Mouse (Mus musculus): ENCODE measurements around the gene Gtf2h1. TPM values are rescaled to one million over a fixed set of nuclear protein-coding genes. Genes with fewer than 3 reads are reported as not detected.

Gtf2h1 gene
- 28.5 and 29.7 TPM in 2 replicates for polyA plus RNA-seq (2015; fragmentation: Nextera tagmentation; extraction: Ambion mirVana)

DNA sequence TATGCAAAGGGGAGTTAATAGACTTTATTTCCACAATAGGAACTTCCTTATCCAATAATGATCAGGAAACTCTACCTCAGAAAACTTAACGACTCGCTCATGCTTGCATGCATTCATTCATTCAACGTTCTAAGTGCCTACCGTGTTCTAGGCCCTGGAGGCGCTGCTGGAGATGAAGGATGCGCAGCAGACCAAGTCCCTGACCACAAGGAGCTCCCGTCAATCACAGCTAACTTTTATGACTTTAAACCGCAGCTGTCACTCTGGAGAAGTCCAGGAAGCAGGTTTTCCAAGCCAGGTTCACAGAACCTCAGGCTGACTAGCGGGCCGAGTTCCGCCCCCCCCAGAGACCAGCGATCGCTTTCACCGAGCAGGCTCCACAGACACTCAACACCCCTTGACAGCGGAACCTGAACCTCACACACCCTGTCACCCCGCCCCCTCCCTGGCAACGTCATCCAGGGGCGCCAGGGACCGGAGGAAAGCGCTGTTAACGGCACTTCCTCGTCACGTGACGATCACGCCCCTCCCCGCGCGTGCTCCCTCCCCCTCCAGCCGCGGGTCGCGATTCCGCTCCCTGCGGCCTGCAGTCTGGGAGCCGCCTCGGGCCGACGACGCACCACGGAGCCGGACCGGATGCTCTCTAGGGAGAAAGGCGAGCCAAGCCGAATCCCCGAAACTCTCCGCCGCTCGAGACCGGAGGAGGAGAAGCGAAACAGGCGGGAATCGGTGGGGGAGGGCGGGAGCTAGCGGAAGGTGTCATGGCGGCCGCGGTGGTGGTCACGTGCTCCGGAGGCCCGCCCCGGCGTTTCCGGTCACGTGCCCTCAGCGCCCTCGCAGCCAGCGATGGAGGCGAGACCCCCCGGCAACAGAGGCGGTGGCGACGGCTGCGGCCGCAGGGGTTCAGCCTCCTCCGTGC, at the start of gene Gtf2h1, which contains the start of gene Hps5:
Gene Gtf2h1 (plus strand): TSS at position 817 of the 919 bp plus-strand sequence.
Gene Hps5 (minus strand): TSS at position 778 of the 919 bp plus-strand sequence.
- H3K9me3 ChIP-seq: no peaks in the 10 kb centered on the region
- peak; percentile 98 for ATAC-seq (ENCODE audit: extremely low read depth, insufficient number of reproducible peaks, low FRiP score, low TSS enrichment)

GRCm38 (mm10) chr7:46746381-46746780, 49.5 kb upstream of the Gtf2h1 start:
- Histone ChIP-seq H3K4me3 (no peak overlapping the region), H3K9ac (no peak overlapping the region), H3K4me2 (no peak overlapping the region), H3K27ac (replicated peaks) (no peak overlapping the region), H3K27me3 (replicated peaks) (no peaks in the 10 kb centered on the region), H3K36me3 (no peaks in the 10 kb centered on the region), H3K9me3 (no peaks in the 10 kb centered on the region), H3K4me1 (0 out of 2 replicates have a peak, but pooled peaks cover 5% of the 10 kb centered on the region)
- WGBS: 78% methylated on average over 7 of the region's 7 CpGs
- no peak for ATAC-seq (ENCODE audit: extremely low read depth, insufficient number of reproducible peaks, low FRiP score, low TSS enrichment)

More for the DNA sequence above, at the start of gene Gtf2h1, which contains the start of gene Hps5:
- Histone ChIP-seq H3K36me3 (peaks cover 30% of the 10 kb centered on the region), H3K27me3 (replicated peaks) (no peaks in the 10 kb centered on the region), H3K27ac (replicated peaks) (peak within 1 kb of the TSS; percentile 87), H3K4me1 (peaks cover 20% of the 10 kb centered on the region), H3K4me2 (peak within 1 kb of the TSS; percentile 99), H3K9ac (peak within 1 kb of the TSS; percentile 97), H3K4me3 (peak within 1 kb of the TSS; percentile 97)
- whole genome bisulfite sequencing: under 1% methylated on average over 74 of the region's 75 CpGs

DNA sequence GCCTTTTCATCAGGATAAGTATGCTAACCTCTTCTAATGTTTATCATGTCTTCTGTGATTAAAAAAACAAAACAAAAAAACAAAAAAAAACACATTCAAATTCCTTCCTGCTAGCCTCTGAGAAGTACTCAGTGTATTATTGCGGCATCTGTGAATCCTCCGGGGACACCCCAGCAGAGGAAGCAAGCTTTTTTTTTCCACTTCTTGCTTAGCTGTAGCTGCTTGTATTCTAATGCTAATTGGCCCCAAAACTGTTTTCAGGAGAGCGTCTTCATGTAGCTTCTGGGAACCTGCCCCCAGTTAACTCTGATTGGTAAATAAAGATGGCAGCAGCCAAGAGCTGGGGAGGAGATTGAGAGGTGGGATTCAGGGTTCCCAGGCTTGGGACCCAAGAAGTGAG, 47.4 kb upstream of the Gtf2h1 start:
- Histone ChIP-seq H3K4me2 (no peak overlapping the region), H3K4me1 (0 out of 2 replicates have a peak, but pooled peaks cover 5% of the 10 kb centered on the region), H3K27ac (replicated peaks) (no peak overlapping the region), H3K27me3 (replicated peaks) (no peaks in the 10 kb centered on the region), H3K36me3 (no peaks in the 10 kb centered on the region), H3K4me3 (no peak overlapping the region), H3K9me3 (no peaks in the 10 kb centered on the region), H3K9ac (no peak overlapping the region)
- ATAC-seq (ENCODE audit: extremely low read depth, insufficient number of reproducible peaks, low FRiP score, low TSS enrichment): no peak
- 53% methylated on average over 3 of the region's 3 CpGs for WGBS

- Histone ChIP-seq H3K27ac (replicated peaks) (no peak within 1 kb of the TSS), H3K4me3 (no peak within 1 kb of the TSS), H3K4me1 (0 out of 2 replicates have a peak, but pooled peaks cover 5% of the 10 kb centered on the region), H3K9ac (no peak within 1 kb of the TSS), H3K4me2 (no peak within 1 kb of the TSS), H3K27me3 (replicated peaks) (no peaks in the 10 kb centered on the region), H3K9me3 (no peaks in the 10 kb centered on the region), H3K36me3 (no peaks in the 10 kb centered on the region)
- ATAC-seq (ENCODE audit: extremely low read depth, insufficient number of reproducible peaks, low FRiP score, low TSS enrichment): no peak
- 59% methylated on average over 3 of the region's 3 CpGs for WGBS
Measured at GRCm38 (mm10) chr7:46751490-46751889, 44.4 kb upstream of the Gtf2h1 start, which contains the start of gene Saa2. Gene Saa2, plus strand, starts transcription at chr7:46751790.

DNA sequence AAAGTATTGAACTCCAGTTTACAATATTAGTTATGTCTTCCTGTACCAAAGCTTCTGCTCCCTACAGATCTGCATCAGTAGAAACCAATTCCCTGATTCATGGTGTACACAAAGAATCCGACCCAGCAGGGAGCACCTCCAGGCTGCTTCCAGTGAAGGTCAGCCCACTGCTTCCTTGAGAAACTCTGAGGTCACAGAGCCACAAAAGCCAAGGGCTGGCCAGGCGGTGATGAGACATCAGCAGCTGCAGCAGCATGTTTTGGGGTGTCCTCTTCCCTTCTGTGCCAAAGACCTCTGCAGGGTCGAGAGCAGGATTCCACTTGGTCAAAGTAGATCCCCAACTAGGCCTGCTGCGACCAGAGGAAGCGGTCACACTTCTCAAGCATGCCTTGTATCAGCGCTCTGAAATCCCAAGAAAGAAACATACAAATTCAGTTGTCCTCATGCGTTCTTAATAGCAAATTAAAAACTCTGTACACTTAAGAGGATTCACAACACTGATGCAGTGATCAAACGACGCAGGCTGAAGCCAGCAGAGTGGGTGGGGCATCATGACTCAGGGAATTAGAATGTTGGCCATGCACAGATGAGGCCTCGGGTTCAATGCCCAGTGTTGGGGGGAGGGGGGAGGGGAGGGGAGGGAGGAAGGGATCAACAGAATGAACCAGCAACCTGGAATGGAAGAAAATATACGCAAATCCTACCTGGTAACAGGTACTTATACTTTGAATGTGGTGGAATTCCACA, 34.7 kb upstream of the Gtf2h1 start:
- 71% methylated on average over 11 of the region's 11 CpGs for WGBS
- no peak overlapping the region for H3K27ac ChIP-seq (replicated peaks)
- H3K36me3 ChIP-seq: peaks cover 79% of the 10 kb centered on the region
- no peak overlapping the region for H3K9ac ChIP-seq
- H3K4me2 ChIP-seq: no peak overlapping the region
- H3K4me3 ChIP-seq: no peak overlapping the region
- no peaks in the 10 kb centered on the region for H3K4me1 ChIP-seq
- no peak for ATAC-seq (ENCODE audit: extremely low read depth, insufficient number of reproducible peaks, low FRiP score, low TSS enrichment)
- H3K27me3 ChIP-seq (replicated peaks): no peaks in the 10 kb centered on the region
- no peaks in the 10 kb centered on the region for H3K9me3 ChIP-seq

- no peaks in the 10 kb centered on the region for H3K4me1 ChIP-seq
- H3K27me3 ChIP-seq (replicated peaks): no peaks in the 10 kb centered on the region
- WGBS: 90% methylated on average over 5 of the region's 5 CpGs
- no peaks in the 10 kb centered on the region for H3K9me3 ChIP-seq
- ATAC-seq (ENCODE audit: extremely low read depth, insufficient number of reproducible peaks, low FRiP score, low TSS enrichment): no peak
- peaks cover 89% of the 10 kb centered on the region for H3K36me3 ChIP-seq
- H3K4me2 ChIP-seq: no peak overlapping the region
- no peak overlapping the region for H3K27ac ChIP-seq (replicated peaks)
- no peak overlapping the region for H3K4me3 ChIP-seq
- H3K9ac ChIP-seq: no peak overlapping the region
Measured at GRCm38 (mm10) chr7:46762601-46763000, 33.3 kb upstream of the Gtf2h1 start.

DNA sequence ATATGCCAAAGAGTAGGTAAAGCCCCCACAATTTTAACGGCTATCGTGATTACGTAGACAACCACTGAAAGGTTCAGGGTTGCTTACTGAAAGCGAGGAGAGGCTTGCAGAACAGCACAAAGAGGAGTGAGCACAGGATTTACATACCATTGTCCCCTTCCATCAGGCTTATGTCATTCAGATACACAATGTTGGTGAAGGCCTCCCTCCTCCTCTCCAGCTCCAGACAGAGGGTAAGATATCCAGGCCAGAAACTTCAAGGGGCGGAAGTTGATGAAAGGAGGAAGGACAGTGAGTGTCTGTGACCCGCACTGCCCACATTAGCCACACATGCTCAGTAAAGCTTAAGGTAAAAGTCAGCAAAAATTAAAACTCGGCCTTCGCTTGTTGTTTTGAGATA, 31.2 kb upstream of the Gtf2h1 start:
- Histone ChIP-seq H3K4me2 (no peak overlapping the region), H3K9me3 (no peaks in the 10 kb centered on the region), H3K36me3 (peaks cover 95% of the 10 kb centered on the region), H3K9ac (no peak overlapping the region), H3K27ac (replicated peaks) (no peak overlapping the region), H3K4me3 (no peak overlapping the region), H3K27me3 (replicated peaks) (no peaks in the 10 kb centered on the region), H3K4me1 (no peaks in the 10 kb centered on the region)
- ATAC-seq (ENCODE audit: extremely low read depth, insufficient number of reproducible peaks, low FRiP score, low TSS enrichment): no peak
- WGBS: 85% methylated on average over 8 of the region's 8 CpGs

DNA sequence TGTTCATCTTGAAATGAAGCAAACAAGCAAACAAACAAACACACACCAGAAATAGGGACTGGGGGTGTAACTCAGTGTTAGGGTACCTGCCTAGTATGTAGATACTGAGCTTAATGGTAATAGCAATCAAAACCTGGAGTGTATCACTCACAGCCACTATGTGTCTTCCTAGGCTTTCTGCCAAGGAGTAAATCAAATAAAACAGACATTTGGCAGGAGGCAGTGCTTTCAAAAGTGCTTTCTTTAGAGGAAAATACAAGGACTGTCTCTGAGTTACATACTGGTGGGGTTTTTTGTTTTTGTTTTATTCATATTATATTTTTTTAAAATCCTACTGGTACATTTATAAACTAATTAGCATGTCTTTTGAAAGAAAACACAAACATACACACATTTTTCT, 28.5 kb upstream of the Gtf2h1 start:
- no peak for ATAC-seq (ENCODE audit: extremely low read depth, insufficient number of reproducible peaks, low FRiP score, low TSS enrichment)
- Histone ChIP-seq H3K36me3 (peaks cover 86% of the 10 kb centered on the region), H3K4me3 (no peak overlapping the region), H3K4me2 (no peak overlapping the region), H3K9ac (no peak overlapping the region), H3K27me3 (replicated peaks) (no peaks in the 10 kb centered on the region), H3K9me3 (no peaks in the 10 kb centered on the region), H3K4me1 (no peaks in the 10 kb centered on the region), H3K27ac (replicated peaks) (no peak overlapping the region)

DNA sequence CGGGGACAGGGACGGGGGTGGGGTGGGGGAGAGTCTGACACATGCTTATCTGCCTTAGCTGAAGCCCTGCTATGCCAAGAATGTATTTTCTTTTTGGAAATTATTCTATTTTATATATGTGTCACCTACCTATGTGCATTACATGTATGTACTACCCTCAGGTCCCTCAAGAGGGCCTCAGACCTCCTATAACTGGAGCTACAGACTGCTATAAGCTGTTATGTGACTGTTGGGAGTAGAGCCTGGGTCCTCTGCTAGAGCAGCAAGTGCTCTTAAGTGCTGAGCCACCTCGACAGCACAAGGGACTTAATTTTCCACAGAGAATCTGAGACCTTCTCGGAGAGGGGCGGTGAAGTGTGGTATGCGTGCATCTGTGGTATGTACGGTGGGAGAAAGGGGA, 27.5 kb upstream of the Gtf2h1 start:
- Histone ChIP-seq H3K4me2 (no peak overlapping the region), H3K4me3 (no peak overlapping the region), H3K9ac (no peak overlapping the region), H3K4me1 (no peaks in the 10 kb centered on the region), H3K9me3 (no peaks in the 10 kb centered on the region), H3K36me3 (peaks cover 86% of the 10 kb centered on the region), H3K27ac (replicated peaks) (no peak overlapping the region), H3K27me3 (replicated peaks) (no peaks in the 10 kb centered on the region)
- WGBS: 84% methylated on average over 7 of the region's 7 CpGs
- no peak for ATAC-seq (ENCODE audit: extremely low read depth, insufficient number of reproducible peaks, low FRiP score, low TSS enrichment)

DNA sequence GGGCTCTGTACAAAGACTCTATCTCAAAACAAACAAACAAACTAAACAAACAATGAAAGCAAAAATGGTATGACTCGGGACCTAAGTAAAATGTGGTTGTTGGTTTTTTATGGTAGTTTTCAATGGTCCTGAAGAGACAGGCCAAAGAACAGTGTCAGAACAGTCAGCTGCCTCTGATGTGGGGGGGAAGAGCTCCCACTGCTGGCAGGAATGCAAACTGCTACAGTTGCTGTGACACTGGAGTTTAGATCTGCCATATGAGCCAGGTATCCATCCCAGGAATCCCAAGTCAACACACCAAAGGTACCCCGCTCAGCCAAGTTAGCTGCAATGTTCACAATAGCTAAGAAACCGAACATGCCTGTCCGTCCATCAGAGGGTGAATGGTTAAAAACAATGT, 25.2 kb upstream of the Gtf2h1 start:
- no peaks in the 10 kb centered on the region for H3K4me1 ChIP-seq
- H3K36me3 ChIP-seq: peaks cover 88% of the 10 kb centered on the region
- WGBS: 51% methylated on average over 4 of the region's 4 CpGs
- no peak overlapping the region for H3K4me2 ChIP-seq
- H3K9ac ChIP-seq: no peak overlapping the region
- no peak overlapping the region for H3K27ac ChIP-seq (replicated peaks)
- H3K4me3 ChIP-seq: no peak overlapping the region
- no peaks in the 10 kb centered on the region for H3K9me3 ChIP-seq
- H3K27me3 ChIP-seq (replicated peaks): no peaks in the 10 kb centered on the region
- no peak for ATAC-seq (ENCODE audit: extremely low read depth, insufficient number of reproducible peaks, low FRiP score, low TSS enrichment)

GRCm38 (mm10) chr7:46789177-46789849, 6.6 kb upstream of the Gtf2h1 start:
- WGBS: 80% methylated on average over 5 of the region's 5 CpGs
- Histone ChIP-seq H3K9me3 (no peaks in the 10 kb centered on the region), H3K27me3 (replicated peaks) (no peaks in the 10 kb centered on the region), H3K4me3 (no peak overlapping the region), H3K36me3 (peaks cover 59% of the 10 kb centered on the region), H3K4me2 (no peak overlapping the region), H3K4me1 (no peaks in the 10 kb centered on the region), H3K9ac (no peak overlapping the region), H3K27ac (replicated peaks) (no peak overlapping the region)
- ATAC-seq (ENCODE audit: extremely low read depth, insufficient number of reproducible peaks, low FRiP score, low TSS enrichment): no peak

Measured in heart, embryonic 13.5 days (tissue).